Mouse (Mus musculus): ENCODE results near the gene Mlst8. TPM values are rescaled to one million over a fixed set of nuclear protein-coding genes. Genes with fewer than 3 reads are reported as not detected.

Mlst8 gene
- total RNA-seq, 1 experiment from 2014 or later, result 37.3 TPM

DNA sequence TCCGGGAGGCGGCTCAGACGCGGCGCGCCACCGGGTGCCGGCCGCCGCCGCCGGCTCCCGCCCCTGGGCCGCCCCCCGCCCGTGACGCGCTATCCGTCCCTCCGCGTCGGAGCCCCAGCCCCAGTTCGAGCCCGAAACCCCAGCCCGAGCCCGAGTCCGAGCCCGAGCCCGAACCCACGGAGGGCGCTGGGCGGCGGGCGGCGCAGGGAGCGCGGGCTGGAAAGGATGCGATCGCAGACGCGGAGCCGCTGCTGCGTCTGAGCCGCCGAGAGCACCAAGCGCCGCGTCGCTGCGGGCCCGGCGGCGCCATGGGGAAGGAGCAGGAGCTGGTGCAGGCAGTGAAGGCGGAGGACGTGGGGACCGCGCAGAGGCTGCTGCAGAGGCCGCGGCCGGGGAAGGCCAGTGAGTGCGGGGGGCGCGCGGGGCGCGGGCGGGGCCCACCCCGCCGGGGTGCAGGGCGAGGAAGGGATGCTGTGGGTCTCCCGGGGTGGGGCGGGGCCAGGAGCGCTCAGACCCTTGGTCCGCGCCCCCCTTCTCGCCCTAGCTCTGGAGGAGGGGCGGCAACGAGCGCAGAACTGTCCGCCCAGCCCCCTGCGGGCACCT, 9.9 kb upstream of the Mlst8 start:
- peak; percentile 54 for DNase-seq

DNA sequence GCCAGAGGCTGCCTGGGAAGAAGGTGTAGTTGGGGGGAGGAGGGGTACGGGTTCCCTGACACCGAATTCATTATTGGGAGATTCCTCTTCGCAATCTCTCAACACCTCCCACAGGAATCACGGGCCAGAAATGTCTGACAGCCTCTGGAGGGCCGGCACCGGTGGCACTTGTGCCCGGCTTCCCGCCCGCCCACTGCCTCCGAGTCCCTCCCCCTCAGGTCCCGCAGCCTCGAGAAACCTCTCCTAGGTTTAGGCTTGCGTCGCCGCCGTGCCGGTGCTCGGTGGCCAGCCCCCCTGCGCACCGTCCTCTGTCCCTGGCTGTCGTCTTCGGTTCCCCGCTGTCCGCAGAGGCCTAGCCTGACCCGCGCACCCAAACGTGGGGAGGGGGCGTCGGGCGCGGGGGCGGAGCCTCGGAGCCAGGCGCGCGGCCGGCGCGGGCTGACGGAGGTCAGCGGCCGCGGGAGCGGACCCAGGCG, 9.3 kb upstream of the Mlst8 start, which contains the start of gene Caskin1:
Gene Caskin1, plus strand, starts transcription at position 416 of the 476 bp plus-strand sequence.
- DNase-seq, result peak; percentile 58

DNA sequence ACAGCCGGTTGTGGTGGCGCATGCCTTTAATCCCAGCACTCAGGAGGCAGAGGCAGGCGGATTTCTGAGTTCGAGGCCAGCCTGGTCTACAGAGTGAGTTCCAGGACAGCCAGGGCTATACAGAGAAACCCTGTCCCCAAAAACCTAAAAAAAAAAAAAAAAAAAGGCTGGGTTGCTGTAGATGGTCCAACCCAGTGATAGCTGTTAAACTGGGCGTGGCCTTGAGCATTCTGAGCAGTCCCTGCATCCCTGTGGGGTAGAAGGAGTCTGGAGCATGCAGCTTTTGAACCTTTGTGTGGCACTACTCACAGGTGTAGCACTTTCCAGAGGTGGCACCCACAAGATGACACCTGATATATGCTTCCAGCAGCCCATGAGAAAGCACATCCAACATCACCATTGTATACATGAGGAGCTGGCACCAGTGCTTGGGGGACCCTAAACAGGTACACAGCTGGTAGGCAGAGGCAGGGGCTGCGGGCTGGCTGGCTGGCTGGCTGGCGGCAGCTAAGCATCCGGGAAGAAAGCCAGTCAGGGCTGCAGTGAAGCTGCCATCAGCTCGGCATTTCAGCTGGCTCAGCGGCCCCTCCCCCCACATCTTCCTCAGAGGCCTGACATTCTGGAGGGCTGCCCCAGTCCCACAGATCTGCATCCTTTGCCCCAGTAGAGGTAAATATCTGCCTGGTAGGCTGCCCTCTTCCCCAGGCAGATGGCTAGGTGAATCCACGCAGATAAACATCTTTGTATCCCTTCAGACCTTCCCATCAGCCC, 6.4 kb upstream of the Mlst8 start:
- DNase-seq, result no peak

DNA sequence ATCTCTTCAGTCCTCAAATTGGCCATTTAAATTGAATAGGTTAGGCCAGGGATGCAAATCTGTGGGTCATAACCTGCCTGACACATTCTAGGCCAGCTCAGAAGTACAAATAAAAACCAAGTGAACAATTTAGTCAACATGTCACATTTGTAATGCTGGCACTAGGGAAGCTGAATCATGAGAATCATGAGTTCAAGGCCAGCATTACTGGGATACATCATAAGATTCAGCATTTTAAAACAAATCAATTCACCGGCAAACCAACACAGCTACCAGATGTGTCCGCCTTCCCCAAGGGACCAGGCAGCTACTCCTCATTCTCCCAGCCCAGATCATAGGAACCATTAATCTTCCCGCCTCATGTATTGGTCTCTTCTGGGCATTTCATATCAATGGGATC, 4.6 kb upstream of the Mlst8 start:
- DNase-seq, result no peak

DNA sequence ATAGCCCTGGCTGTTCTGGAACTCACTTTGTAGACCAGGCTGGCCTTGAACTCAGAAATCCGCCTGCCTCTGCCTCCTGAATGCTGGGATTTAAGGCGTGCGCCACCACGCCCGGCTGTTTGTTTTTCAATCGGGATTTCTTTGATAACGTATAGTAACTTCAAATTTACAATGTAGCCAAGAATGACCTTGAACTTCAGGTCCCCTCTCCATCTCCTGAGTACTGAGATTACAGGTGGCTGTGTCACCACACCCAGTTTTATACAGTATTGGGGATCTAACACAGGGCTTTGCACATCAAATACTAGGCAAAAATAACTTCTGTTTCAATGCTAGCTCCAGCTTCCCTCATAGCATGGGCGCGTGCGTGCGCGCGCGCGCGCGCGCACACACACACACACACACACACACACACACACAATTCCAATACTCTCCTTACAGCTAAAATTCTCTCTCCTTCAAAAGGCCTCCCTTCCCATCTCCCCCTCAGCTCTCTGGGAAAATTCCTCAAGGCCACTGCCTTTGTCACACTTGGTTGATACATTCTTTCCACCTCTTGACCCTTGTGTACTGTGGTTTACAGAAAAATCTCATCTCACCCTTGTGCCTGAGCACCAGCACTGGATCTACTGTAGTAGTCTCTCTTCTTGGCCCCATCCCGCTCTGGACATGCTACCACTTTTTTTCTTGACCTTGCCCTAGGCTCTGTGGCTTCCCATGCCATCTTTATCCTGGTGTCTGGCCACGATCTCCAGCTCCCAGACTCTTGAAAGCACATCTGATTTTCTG, 2.3 kb upstream of the Mlst8 start:
- no peak for DNase-seq

DNA sequence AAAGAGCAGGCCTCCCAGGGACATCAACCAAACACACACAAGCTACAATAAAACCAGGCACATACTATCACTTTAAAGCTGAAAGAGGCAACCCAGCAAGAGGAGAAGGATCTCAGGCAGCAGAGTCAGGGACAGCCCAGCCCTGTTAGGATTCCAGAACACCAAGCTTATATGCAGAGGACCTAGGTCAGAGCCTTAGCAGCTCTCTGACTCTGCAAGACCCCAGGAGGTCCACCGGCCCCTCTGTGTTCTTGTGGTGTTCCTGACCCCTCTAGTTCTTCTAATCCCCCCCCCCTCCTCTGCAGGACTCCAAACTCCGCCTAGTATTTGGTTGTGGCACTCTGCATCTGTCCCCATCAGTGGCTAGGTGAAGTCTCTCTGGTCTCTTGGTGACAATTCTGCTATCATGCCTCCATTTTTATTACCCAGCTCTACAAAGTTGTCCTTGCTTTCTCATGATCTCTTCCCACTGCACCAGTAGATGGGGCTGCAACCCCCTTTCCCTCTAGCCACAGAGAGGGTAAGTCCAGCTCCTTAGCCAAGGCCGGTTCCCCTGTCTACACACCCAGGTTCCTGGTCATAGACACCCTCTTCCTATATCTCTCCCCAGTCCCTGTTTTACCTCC, 1.4 kb upstream of the Mlst8 start:
- DNase-seq, result no peak

GRCm38 (mm10) chr17:24479431-24479830, 553 bp upstream of the Mlst8 start:
- no peak for DNase-seq

GRCm38 (mm10) chr17:24477985-24478600, 785 bp downstream of the Mlst8 start:
- no peak for DNase-seq

DNA sequence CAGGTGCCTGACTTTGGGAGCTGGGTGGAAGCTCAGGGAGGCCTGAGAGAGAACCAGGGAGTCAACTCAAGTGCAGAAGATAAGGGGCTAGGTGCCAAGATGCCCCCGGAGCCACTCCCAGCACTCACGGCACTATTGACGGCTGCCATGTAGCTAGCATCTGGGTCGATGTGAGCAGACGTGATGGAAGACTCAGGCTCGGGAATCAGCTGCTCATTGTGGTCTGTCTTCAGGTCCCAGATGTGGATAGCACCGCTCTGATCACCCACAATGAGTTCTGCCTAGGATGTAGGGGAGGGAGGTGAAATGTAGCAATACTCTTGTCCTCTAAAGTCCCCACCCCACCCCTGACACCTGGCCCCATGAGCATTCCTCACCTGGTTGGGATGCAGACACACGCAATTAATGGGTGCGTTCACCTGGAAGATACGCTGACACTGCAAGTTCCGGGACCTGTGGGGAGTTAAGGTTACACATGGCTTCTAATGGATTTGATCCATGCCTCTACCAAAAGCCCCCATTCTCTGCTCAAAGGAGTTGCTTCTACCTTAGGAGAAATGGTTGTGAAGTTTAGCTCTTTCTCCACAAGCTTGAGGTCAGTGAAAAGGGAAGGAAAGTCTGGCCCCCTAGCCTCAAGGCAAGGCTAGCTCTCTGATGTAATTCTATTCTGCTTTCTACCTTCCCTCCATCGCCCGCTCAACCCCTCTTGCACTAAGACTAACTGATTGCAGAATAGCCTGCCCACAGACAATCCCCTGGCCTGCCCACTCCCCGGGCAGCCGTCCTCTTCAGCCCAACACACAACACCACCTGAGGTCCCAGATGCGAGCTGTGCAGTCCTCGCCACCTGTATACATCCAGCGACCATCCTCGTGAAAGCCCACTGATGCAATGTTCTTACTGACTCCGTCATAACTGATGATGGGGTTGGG, 1.6 kb downstream of the Mlst8 start:
- no peak for DNase-seq

GRCm38 (mm10) chr17:24476022-24476776, 2.7 kb downstream of the Mlst8 start:
- DNase-seq, result no peak

DNA sequence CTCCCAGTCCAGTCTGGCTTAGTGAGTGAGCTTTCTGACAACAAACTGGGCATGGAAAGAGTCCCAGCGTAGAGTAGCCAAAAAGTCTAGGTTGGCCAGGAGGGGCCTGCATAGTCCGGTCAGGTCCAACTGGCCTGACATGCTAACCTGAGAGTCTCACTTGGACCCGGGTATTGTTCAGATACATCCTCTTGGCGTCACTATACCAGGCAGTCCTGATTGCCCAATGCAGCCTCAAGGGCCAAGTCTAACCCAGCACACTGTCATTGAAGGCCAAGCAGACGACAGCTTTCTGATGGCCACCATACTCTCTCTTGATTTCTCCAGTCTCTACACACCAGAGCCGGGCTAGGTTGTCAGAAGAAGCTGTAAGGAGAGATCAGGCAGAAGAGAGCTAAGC, 3.3 kb downstream of the Mlst8 start:
- no peak for DNase-seq

DNA sequence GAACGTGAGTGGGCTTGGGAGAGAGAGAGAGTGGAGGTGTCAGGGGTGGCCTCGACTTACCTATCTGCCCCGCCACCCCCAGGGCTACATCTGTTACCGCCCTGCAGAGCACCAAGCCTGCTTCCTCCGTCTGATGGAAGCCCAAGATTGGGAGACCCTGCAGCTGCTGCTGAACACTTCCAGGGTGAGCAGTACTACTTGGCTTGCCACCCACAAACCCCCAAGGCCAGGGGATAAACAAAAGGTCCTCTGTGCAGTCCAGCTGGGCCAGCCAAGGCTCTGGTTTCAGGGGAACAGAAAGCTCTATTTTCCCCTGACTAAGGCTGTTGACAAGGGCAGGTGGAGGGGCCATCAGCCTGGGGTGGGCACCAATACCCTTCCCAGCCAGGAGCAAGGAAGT, 4.3 kb downstream of the Mlst8 start:
- DNase-seq, result no peak

DNA sequence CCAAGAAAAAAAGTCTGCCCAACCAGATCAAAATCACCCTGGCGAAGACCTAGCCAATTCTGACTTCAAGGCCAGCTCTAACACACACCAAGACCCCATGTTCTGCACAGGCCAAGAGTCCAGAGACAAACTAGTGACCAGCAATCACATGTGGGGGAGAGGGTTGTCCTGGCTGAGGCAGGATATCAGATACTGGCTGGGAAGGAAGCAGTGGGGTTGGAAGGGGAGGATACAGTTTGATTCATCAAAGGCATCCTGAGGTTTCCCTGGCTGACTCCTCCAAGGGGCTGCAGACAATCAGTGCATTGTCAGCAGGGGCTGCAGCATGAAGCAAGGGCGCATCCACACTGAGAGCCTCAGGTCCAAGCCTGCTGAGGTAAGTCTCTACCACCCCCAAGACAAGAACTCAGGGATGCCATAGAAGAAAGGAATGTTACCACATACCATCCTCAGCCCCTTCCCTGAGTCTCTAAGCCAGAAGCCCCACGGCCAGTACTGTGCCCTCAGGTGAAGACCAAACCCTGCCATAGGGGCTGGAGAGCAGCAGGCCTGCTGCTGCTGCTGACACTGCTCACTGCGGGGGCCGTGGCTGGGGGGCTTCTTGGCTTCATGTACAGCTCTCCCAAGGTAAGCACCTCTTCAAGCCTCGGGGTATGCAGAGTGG, 5.1 kb downstream of the Mlst8 start, which contains the start of gene Bricd5:
Gene Bricd5, plus strand, starts transcription at position 273 of the 664 bp plus-strand sequence.
- no peak for DNase-seq

DNA sequence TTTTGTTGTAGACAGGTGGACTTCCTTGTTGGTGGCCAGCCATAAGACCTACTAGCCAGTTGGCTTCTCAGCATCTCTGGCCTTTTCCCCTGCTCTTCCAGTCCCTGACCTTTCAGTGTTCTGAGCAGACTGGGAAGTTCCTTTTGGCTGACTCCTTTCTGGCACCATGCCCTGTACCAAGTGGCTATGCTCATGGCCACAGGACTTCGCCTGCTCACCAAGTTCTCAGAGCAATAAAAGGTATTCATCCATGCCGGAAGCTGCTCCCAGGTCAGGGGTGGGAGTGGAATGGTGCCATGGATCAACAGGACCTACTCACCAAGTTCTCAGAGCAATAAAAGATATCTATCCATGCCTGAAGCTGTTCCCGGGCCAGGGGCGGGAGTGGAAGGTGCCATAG, 6.4 kb downstream of the Mlst8 start:
- DNase-seq, result peak; percentile 74

GRCm38 (mm10) chr17:24470701-24471527, 8.0 kb downstream of the Mlst8 start:
- peak; percentile 42 for DNase-seq

DNA sequence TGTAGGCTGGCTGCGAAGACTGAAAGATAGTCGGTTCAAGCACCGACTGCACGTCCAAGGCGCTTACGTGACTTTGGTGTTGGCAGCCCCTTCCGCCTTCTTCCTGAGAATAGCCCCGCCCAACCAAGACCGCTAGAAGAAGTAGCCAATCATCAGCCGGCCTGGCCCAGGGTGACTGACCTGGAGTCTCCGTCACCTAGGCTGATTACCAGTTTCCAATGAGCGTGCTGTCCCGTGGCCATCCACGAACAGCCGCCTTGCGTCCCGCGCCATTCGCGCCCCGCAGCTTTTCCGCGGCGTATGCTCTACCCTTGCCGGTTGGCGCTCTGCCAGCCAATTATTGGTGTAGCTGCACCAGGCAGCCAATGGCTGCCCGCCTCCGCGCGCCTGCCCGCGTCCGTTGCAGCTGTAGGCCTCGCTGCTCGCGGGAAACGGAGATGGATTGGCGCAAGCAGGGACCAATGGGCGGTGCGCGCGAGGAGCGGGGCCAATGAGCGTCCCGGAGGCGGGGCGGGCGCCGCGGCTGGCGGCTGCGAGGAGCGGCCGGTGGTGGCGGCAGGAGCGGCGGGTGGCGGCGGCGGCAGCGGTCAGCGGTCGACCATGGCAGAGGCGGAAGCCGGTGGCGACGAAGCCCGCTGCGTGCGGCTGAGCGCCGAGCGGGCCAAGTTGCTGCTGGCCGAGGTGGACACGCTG, 8.8 kb downstream of the Mlst8 start, which contains the start of the genes E4f1 and Pgp:
Gene E4f1, minus strand, starts transcription at position 404 of the 693 bp plus-strand sequence.
Gene Pgp, plus strand, starts transcription at position 483 of the 693 bp plus-strand sequence.
- DNase-seq, result peak; percentile 99

DNA sequence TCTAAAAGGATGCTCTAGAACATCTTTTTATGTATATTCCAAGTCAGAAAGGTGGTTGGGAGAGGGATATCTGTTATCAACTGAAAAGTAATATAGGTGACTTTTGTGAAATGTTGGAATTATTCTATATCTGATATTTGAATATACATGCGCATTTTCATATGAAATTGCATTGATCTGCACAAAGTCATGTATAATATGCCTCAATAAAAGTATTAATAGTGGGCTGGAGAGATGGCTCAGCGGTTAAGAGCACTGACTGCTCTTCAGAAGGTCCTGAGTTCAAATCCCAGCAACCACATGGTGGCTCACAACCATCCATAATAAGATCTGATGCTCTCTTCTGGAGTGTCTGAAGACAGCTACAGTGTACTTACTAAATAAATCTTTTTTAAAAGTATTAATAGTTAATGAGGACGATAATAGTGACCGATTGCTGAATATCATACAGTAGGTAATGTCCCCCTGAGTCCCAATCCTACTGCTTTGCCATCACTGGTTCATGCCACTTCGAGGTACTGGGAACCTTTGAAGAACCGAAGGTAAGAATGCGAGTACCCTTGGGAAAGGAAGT, 9.5 kb downstream of the Mlst8 start:
- no peak for DNase-seq
